Mouse (Mus musculus): Measurements from ENCODE around the gene Oser1.

DNA sequence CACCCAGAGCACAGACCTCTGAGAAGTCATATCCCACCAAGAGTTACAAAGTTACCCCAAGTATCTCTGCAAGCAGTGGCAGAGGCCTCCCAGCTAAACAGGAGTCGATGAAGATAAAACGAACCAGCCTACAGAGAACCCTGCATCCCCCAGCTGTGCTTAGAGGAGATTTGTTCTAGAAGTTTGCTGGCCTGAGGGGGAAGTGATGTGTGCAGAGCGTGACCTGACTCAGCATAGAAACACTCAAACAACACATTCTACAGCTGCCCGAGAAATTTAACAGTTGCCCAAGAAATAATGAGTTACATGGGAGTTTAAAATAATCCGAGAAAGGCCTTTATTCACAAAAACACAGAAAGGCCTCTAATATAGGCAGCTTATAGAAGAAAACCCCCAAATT, 65.8 kb downstream of the Oser1 start:
- peak; percentile 84 for TF ChIP-seq TBP (IDR thresholded peaks at IDR 0.05; ENCODE audit: low read depth, low read length)
- no peak for TF ChIP-seq CTCF (IDR thresholded peaks at IDR 0.05 in 2 of 3, conservative IDR thresholded peaks at IDR 0.05 in 1 of 3; ENCODE audit: control insufficient read depth in 1 of 3, insufficient read depth in 1 of 3, low read depth in 2 of 3, low read length in 3 of 3, poor library complexity in 1 of 3, severe bottlenecking in 1 of 3)
- TF ChIP-seq KAT2A (conservative IDR thresholded peaks at IDR 0.05; ENCODE audit: low read depth, low read length), result no peak
- no peak for TF ChIP-seq TCF12 (IDR thresholded peaks at IDR 0.05; ENCODE audit: low read depth, low read length)
- peak; percentile 47; the same call in 1 of the 2 replicates for TF ChIP-seq SIN3A (IDR thresholded peaks at IDR 0.05; ENCODE audit: low read length)
- TF ChIP-seq ELF1 (IDR thresholded peaks at IDR 0.05; ENCODE audit: low read depth, low read length), result no peak
- TF ChIP-seq POLR2AphosphoS2 (IDR thresholded peaks at IDR 0.05; ENCODE audit: low read length), result no peak
- no peak; a peak in 1 of 4 replicates for TF ChIP-seq POLR2A (IDR thresholded peaks at IDR 0.05; ENCODE audit: control insufficient read depth in 1 of 2, insufficient read depth in 1 of 2, low read depth in 1 of 2, low read length in 2 of 2, poor library complexity in 1 of 2)
- TF ChIP-seq TAL1 (IDR thresholded peaks at IDR 0.05; ENCODE audit: low read length), result peak; percentile 37; the same call in 1 of the 2 replicates
- TF ChIP-seq EP300 (IDR thresholded peaks at IDR 0.05; ENCODE audit: low read depth in 1 of 2, low read length in 2 of 2), result peak; percentile 45 to 50
- TF ChIP-seq CHD1 (IDR thresholded peaks at IDR 0.05; ENCODE audit: low read depth, low read length), result no peak
- no peak for TF ChIP-seq GABPA (IDR thresholded peaks at IDR 0.05; ENCODE audit: low read depth, low read length)
- TF ChIP-seq MYB (IDR thresholded peaks at IDR 0.05; ENCODE audit: low read depth, low read length), result no peak
- TF ChIP-seq USF2 (IDR thresholded peaks at IDR 0.05; ENCODE audit: borderline replicate concordance in 1 of 2, insufficient read depth in 1 of 2, low read depth in 1 of 2, low read length in 2 of 2), result no peak

Data from MEL (cell line).